Mouse (Mus musculus) intestine, embryonic 16.5 days (tissue): ENCODE data around the gene Gpr65. TPM values are rescaled to one million over a fixed set of nuclear protein-coding genes. Genes with fewer than 3 reads are reported as not detected.

Experiments used
- ATAC-seq: fragments of 200-750 bp; cut with Nextera tagmentation; 2 replicates; pipeline ENCODE4 v1.8.0; 2017; ENCODE audit warnings: moderate TSS enrichment, moderate library complexity
- H3K27ac ChIP-seq: fragments of 300-500 bp; sonication (generic); 2 replicates; pipeline ENCODE4 v1.5.1; 2014; ENCODE audit warnings: mild to moderate bottlenecking, low read length
- H3K27me3 ChIP-seq: fragments of 300-500 bp; sonication (generic); replicated peaks from 2 replicates; pipeline ENCODE4 v1.6.1; 2014; ENCODE audit warnings: low read length, control low read depth, mixed read lengths; ENCODE audit not compliant: control insufficient read depth, insufficient read depth
- H3K36me3 ChIP-seq: fragments of 300-500 bp; sonication (generic); 2 replicates; pipeline ENCODE4 v1.6.1; 2014; ENCODE audit warnings: low read length, control low read depth; ENCODE audit not compliant: control insufficient read depth, insufficient read depth
- H3K4me1 ChIP-seq: fragments of 300-500 bp; sonication (generic); 2 replicates; pipeline ENCODE4 v1.6.1; 2014; ENCODE audit warnings: low read length, control low read depth, mixed read lengths; ENCODE audit not compliant: control insufficient read depth, insufficient read depth
- H3K4me2 ChIP-seq: fragments of 300-500 bp; sonication (generic); 2 replicates; pipeline ENCODE4 v1.6.1; 2014; ENCODE audit warnings: low read depth, low read length, control low read depth
- H3K4me3 ChIP-seq: fragments of 300-500 bp; sonication (generic); 2 replicates; pipeline ENCODE4 v1.5.1; 2014; ENCODE audit warnings: mild to moderate bottlenecking, low read length
- H3K9ac ChIP-seq: fragments of 300-500 bp; sonication (generic); 2 replicates; pipeline ENCODE4 v1.6.1; 2014; ENCODE audit warnings: low read depth, low read length
- H3K9me3 ChIP-seq: fragments of 300-500 bp; sonication (generic); 2 replicates; pipeline ENCODE4 v1.6.1; 2016; ENCODE audit warnings: low read length, control low read depth; ENCODE audit not compliant: control insufficient read depth
- WGBS: fragments of 180-500 bp; shearing (Covaris S2); extraction: QIAGEN DNeasy Blood & Tissue Kit; methylation state at CpG from one replicate; pipeline ENCODE4 v1.1.7; 2014; 5-methylcytosine and 5-hydroxymethylcytosine counted together
- polyA plus RNA-seq: library from polyadenylated mRNA; unstranded; fragments of >200 nt; fragmentation: Nextera tagmentation; extraction: Ambion mirVana; gene quantifications from 2 replicates; pipeline ENCODE4 v1.2.1, GENCODE M21; 2015

Gene Gpr65
- polyA plus RNA-seq, 1 experiment from 2014 or later, result 2.6 TPM

DNA sequence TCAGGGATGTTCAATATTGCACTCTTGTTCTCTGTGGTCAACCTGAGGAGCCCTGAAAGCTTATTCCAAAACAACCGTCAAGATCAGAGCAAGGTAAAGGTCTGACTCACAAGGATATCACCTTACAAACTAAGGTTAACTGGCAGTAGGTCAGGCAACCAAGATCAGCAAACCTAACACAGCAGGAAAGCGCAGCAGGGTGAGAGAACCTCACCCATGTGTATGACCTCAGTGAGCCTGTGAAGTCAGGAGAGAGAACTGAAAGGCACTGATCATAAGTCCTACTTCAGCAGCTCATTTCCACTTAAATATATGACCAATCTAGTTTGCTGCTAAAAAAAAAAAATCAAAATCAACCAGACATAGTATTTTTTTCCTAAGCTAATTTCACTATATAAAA is 16.0 kb upstream of the Gpr65 start:
- Histone ChIP-seq H3K27me3 (no peaks in the 10 kb centered on the region), H3K4me3 (no peak overlapping the region), H3K9ac (no peak overlapping the region), H3K4me2 (no peak overlapping the region), H3K4me1 (no peaks in the 10 kb centered on the region), H3K9me3 (no peaks in the 10 kb centered on the region), H3K27ac (no peak overlapping the region), H3K36me3 (no peaks in the 10 kb centered on the region)
- 73% methylated on average over 2 of the region's 2 CpGs for WGBS
- ATAC-seq, result no peak

DNA sequence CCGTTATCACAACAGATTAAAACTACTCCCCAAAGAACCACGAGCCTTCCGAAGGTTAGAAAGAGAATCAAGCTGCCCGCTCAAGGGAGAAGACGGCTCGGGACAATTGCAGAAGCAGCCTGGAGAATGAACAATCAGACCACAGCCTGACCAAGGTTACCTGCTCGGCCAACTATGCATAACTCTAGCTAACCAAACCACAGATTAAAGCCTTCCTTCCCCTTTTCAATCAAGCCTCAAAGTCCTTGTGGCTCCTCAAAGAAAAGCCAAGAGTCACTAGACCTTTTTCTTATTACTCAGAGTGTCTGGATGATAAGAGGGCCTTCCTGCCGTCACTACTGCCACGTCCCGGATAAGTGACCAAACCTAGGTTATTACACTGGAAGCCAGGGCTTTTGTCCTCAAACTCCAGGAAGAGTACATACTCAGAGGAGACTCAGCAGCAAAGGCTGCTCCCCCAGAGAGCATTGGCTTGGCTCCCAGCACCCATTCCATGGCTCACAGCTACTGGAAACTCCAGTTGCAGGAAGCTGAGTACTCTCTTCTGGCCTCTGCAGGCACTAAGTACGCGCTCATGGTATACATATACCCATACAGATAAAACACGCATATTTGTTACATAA is 13.0 kb upstream of the Gpr65 start:
- no peak overlapping the region for H3K27ac ChIP-seq
- H3K4me1 ChIP-seq, result no peaks in the 10 kb centered on the region
- no peaks in the 10 kb centered on the region for H3K36me3 ChIP-seq
- no peak overlapping the region for H3K9ac ChIP-seq
- no peak for ATAC-seq
- no peaks in the 10 kb centered on the region for H3K27me3 ChIP-seq
- H3K9me3 ChIP-seq, result no peaks in the 10 kb centered on the region
- H3K4me3 ChIP-seq, result no peak overlapping the region
- WGBS, result 86% methylated on average over 13 of the region's 13 CpGs
- no peak overlapping the region for H3K4me2 ChIP-seq

GRCm38 (mm10) chr12:98258371-98258844 is 10.0 kb upstream of the Gpr65 start:
- WGBS, result under 1% methylated on average over 8 of the region's 8 CpGs
- ATAC-seq, result peak; percentile 50; the same call in 1 of the 2 replicates

DNA sequence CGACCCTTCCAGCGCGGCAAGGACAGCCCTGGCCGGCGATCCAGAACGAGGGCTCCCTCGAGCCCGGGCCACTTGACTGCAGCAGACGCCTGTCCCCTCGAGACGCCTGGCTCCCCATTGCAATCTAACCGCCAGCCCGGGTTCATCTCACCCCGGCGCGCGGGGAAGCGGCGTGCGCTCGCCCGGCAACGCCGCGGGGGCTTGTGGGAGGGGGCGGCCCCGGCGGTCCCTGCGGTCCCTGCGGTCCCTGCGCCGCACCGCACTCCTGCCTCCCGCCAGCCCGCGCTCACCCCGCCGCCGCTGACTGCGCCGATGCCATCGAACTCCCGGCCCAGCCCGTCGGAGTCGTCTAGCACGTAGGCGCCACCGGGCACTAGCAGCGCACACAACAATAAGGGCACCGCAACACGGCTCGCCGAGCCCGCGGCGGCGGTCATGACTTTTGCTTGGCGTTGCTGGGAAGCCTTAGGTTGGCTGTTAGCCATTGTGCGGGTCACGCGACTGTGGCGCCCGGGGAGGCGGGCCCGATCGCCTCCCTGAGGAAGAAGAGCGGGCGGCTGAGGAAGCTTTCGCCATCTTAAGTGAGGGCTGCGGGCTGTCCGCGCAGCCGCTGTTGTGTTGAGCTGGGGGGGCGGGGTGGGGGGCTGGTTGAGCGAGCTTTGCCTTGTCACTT is 9.5 kb upstream of the Gpr65 start, which contains the start of gene Galc:
Galc (minus strand) TSS at position 615 of the 673 bp plus-strand sequence.
- Histone ChIP-seq H3K27ac (peak within 1 kb of the TSS; percentile 94), H3K36me3 (no peaks in the 10 kb centered on the region), H3K27me3 (no peaks in the 10 kb centered on the region), H3K4me1 (no peaks in the 10 kb centered on the region), H3K9ac (peak within 1 kb of the TSS; percentile 97), H3K9me3 (no peaks in the 10 kb centered on the region), H3K4me2 (peak within 1 kb of the TSS; percentile 68), H3K4me3 (peak within 1 kb of the TSS; percentile 88)
- WGBS, result under 1% methylated on average over 76 of the region's 76 CpGs
- ATAC-seq, result peak; percentile 97

More at GRCm38 (mm10) chr12:98258371-98258844, 10.0 kb upstream of the Gpr65 start:
- Histone ChIP-seq H3K4me2 (peak overlapping the region; percentile 68), H3K4me3 (peak overlapping the region; percentile 88), H3K4me1 (no peaks in the 10 kb centered on the region), H3K27ac (peak overlapping the region; percentile 94), H3K36me3 (no peaks in the 10 kb centered on the region), H3K27me3 (no peaks in the 10 kb centered on the region), H3K9ac (peak overlapping the region; percentile 97), H3K9me3 (no peaks in the 10 kb centered on the region)

GRCm38 (mm10) chr12:98259518-98259852 is 8.9 kb upstream of the Gpr65 start:
- Histone ChIP-seq H3K4me3 (peak overlapping the region; percentile 88), H3K27me3 (no peaks in the 10 kb centered on the region), H3K27ac (peak overlapping the region; percentile 45; the same call in 1 of the 2 replicates), H3K4me2 (peak overlapping the region; percentile 68), H3K9ac (peak overlapping the region; percentile 97), H3K36me3 (no peaks in the 10 kb centered on the region), H3K9me3 (no peaks in the 10 kb centered on the region), H3K4me1 (no peaks in the 10 kb centered on the region)
- 3% methylated on average over 12 of the region's 12 CpGs for WGBS
- no peak for ATAC-seq

DNA sequence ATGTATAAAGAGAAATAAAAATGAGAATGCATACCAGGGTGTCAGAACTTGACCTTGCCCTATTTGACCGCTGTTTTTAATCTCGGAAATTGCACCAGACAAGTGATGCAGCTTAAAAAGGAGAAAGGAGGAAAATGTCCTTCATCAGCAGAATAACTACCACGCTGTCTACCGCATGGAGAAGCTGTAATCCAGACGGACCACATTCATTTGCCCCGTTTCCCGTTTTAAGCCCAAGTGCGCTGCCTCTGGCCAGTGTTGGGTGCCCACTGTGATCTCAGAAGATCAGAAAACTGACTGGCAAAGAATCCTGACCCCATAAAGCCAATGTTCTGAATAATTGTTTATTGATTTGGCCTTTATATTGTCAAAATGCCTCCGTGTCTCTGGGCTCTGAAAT is 2.7 kb upstream of the Gpr65 start:
- Histone ChIP-seq H3K4me1 (no peaks in the 10 kb centered on the region), H3K27me3 (no peaks in the 10 kb centered on the region), H3K4me3 (no peak overlapping the region), H3K9ac (no peak overlapping the region), H3K36me3 (no peaks in the 10 kb centered on the region), H3K27ac (no peak overlapping the region), H3K9me3 (no peaks in the 10 kb centered on the region), H3K4me2 (no peak overlapping the region)
- 85% methylated on average over 9 of the region's 9 CpGs for WGBS
- ATAC-seq, result no peak

DNA sequence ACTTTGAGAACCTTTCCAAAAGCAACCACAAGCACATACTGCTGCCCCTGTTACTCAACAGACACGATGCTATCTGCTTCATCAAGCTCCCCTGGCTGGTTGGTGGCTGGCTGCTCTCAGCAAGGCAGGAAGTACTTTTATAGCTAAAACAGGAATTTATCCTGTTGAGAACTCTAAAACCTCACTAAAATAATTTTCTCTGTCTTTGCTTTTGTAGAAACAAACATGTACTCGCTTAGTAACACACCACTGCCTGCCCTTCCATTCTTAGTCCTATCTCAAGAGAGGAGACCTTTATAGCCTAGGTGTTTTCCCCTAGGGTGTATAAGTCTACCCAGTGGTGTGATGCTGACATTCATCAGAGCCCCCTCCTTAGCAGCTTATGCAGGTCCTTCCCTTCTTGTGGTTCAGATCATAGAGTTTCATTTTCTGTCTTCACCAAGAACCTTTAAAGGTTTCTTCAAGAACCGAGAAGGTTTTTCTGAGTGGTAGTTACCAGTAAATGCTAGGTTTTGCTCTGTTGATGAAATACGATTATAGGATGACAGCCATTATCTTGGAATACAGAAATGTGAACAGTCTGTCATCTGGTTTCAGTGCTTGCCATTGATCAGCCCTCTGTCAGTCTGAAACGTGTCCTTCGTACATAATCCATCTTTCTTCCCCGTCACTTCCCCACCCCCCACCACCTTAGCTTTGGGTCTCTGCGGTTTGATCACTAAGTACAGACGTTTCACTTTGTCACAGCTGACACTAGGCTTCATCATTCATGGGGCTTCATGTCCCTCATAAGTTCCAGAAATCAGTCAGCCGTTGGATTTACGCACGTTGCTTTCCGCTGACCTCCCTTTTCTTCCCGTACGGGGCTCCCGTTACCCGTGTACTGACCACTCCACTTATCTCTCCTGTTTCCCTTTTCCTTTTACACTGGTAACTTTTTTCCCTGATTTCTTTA is 1.6 kb downstream of the Gpr65 start:
- ATAC-seq, result no peak
- Histone ChIP-seq H3K9ac (no peak overlapping the region), H3K9me3 (no peaks in the 10 kb centered on the region), H3K27ac (no peak overlapping the region), H3K27me3 (no peaks in the 10 kb centered on the region), H3K4me2 (no peak overlapping the region), H3K4me3 (no peak overlapping the region), H3K4me1 (no peaks in the 10 kb centered on the region), H3K36me3 (no peaks in the 10 kb centered on the region)
- 62% methylated on average over 17 of the region's 17 CpGs for WGBS

DNA sequence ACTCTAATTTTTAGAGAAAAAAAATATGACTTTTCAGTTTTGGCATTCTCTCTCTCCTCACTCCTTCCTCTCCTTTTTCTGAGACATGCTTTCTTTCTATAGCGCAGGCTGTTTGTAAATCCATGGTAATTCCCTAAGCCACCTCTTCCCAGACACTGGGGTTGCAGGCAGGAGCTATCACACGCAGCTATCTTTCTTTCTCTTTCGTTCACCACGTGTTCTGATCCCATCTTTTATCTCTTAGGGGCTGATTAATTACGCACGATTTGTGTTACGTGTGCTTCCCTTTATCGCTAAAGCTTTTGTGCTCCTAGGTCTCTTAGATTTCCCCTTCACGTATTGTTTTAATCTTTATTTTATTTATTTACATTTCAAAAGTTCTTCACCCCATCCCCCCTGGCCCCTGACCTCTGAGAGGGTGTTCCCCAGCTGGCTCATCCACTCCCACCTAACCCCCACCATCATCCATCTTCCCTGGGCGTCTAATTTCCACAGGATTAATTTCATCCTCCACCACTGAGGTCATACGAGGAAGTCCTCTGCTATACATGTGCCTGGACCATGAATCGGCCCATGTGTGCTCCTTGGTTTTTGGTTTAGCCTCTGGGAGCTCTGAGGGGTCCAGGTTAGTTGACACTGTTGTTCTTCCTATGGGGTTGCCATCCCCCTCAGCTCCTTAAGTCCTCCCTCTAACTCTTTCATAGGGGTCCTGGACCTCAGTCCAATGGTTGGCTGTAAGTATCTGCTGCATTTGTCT is 2.6 kb downstream of the Gpr65 start:
- H3K4me1 ChIP-seq, result no peaks in the 10 kb centered on the region
- WGBS, result 51% methylated on average over 12 of the region's 12 CpGs
- no peak overlapping the region for H3K4me2 ChIP-seq
- no peak for ATAC-seq
- no peak overlapping the region for H3K9ac ChIP-seq
- H3K9me3 ChIP-seq, result no peaks in the 10 kb centered on the region
- H3K4me3 ChIP-seq, result no peak overlapping the region
- H3K27me3 ChIP-seq, result no peaks in the 10 kb centered on the region
- H3K27ac ChIP-seq, result no peak overlapping the region
- H3K36me3 ChIP-seq, result no peaks in the 10 kb centered on the region
